Mouse (Mus musculus) urinary bladder, adult 2 months (tissue): ENCODE measurements around the gene Ndufaf8. TPM values are rescaled to one million over a fixed set of nuclear protein-coding genes. Genes with fewer than 3 reads are reported as not detected.

Experiments
- DNase-seq: peaks from one replicate; pipeline ENCODE4 v3.0.0; 2022; ENCODE audit warnings: low spot score
- polyA plus RNA-seq: library from polyadenylated mRNA; depleted of rRNA; stranded (reverse); fragments of >200 nt; gene quantifications from 2 replicates; pipeline ENCODE4 v1.2.3, GENCODE M21; 2012; rRNA removed

Gene Ndufaf8
- polyA plus RNA-seq = 47.2 and 49.0 TPM in 2 replicates

DNA sequence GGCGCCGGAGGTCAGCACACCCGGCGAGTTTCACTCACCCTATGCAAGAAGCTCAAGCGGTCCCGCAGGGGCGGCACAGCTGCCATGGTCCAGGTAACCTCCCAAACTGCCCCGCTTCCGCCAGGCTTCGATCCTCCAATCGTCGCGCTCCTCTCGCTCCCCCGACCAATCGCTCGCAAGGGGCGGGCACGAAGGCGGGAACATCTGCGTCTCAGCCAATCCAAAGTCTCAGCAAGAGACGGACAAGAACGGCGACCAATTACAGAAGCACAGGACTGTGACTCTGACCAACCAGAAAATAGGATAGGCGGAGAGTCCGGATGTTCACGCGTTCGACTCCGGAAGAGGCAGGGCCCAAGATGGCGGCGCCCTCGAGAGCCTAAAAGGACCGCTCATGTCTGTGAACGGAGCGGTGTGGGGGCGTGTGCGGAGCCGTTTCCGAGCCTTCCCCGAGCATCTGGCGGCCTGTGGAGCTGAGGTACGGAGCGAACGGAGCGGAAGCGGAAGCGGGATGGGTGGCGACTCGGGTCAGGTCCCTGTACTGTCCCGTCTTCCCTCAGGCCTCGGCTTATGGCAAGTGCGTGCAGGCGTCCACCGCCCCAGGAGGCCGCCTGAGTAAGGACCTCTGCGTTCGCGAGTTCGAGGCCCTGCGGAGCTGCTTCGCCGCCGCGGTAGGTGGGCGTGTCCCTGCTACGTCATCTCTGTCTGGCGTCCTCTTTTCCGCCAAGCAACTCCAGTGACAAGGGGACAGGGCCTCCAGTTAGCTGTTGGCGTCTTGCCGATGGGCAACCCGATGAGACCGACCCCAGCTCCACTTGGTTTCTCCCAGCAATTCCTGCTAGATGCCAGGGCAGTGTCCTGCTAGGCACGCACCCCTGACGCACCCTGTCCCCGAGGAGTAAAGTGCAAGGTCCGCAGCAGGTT is at the start of gene Ndufaf8, which contains the start of gene Tepsin:
TSS of gene Ndufaf8 (plus strand) at position 341 of the 924 bp plus-strand sequence.
TSS of gene Tepsin (minus strand) at position 144 of the 924 bp plus-strand sequence.
- peak; percentile 99 for DNase-seq

DNA sequence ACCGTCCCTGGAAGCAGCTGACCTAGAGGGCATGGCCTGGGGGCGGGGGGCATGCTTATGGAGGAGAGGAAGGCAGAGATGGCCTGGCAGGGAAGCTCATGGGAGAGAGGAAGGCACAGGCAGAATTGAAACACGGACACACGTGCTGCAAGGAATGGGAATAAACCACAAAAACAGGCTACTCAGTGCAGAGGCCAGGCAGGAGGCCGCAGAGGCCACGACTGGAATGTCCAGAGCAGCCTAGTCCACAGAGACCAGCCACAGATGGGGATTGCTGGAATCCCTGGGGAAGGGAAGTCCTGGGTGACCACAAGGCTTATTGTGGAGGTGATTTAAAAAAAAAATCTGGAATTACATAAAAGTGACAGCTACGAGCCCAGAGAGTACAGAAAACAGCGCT is 49.7 kb upstream of the Ndufaf8 start:
- no peak for DNase-seq

DNA sequence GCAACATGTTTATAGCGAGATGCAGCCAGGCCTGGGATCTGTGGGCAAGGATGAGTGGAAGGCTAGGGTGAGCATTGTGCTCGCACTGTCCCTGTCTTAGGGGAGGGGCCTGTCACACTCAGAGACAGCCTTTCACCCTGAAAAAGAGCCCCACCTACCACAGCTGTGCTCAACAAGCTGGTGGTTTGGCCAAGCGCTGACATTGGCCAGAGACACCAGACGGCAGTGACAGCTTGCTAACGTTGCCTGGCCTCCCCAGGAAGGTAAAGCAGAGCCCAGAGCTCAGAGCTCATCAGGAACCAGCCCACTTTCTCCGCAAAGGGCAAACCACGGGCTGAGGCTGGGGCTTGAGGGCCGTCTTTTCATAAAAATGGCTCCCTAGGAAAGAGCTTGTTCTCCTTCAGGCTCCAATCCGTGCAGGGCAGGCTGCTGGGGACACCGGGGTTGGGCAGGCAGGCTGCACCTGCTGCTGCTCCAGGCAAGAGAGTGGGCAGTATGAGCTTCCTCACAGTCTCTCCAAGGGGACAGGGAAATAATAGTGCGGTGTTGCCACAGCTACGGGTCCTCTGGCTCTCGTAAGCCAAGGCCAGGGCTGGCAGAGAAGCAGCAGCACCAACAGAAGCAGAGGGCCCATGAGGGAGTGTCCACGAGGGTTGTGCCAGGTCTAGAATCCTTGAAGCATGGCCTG is 47.5 kb upstream of the Ndufaf8 start:
- DNase-seq = no peak

DNA sequence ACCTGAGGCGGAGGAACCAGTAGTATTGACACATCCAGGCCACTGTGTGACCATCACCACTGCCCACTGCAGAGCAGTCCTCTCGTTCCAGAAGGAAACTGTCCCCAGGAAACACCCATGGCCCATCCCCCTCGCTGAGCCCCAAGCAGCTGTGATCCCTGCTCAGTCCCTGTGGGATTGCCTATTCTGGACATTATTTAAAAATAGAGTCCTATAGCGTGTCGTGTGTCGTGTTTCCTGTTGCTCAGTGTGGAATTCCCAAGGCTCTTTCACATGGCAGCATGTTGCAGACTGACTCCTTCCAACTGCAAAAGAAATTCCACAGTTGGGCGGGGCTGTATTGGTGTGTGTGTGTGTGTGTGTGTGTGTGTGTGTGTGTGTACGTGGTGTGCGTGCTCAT is 46.5 kb upstream of the Ndufaf8 start:
- DNase-seq = no peak

DNA sequence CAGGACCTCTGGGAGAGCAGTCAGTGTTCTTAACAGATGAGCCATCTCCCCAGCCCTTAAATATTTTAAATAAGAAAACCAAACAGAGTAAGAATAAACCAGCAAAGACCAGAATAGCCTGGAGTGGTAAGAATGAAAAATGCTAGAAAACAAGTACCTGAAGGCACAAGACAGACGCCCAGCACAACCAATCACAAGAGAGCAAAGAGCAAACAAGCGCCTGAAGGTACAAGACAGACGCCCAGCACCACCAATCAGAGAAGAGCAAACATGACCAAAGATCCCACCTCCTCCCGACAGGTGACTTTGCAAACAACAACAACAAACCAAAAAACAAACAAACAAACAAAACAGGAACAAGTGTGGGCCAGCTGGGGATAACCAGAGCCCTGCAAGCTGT is 44.9 kb upstream of the Ndufaf8 start:
- DNase-seq = no peak

DNA sequence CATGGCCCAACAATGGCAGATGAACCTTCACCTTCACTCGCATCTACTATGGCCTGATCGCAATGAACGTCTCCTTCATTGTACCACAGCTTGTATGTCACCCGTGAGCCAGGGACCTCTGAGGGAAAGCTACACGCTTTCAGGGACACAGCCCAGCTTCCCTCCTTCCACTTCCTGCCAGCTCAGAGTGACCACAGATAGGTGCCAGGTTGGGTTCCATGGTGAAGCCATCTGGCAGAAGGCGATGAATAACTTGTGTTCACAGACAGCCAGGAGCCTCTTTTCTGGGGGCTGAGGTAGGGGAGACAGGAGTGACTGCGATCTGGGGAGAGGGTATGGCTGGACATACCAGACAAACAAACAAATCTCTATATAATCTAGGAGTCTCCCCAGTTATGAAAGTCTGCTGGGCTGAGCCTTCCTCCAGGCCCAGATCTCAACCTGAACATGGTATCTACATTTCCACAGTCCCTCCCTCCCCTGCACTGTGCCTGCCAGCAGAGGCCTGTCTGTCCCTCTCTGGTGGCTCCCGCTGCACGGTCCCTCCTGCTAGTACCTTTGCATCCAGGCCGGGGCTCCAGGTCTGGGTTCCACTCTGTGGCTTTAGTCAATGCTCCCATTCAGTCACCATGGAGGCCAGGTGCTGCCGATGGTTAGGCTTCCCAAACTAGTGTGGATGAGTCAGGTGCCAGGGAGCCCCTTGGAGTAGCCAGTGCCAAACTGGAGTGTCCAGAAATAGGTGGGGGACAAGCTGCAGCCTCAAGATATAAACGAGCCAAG is 42.6 kb upstream of the Ndufaf8 start:
- no peak for DNase-seq

DNA sequence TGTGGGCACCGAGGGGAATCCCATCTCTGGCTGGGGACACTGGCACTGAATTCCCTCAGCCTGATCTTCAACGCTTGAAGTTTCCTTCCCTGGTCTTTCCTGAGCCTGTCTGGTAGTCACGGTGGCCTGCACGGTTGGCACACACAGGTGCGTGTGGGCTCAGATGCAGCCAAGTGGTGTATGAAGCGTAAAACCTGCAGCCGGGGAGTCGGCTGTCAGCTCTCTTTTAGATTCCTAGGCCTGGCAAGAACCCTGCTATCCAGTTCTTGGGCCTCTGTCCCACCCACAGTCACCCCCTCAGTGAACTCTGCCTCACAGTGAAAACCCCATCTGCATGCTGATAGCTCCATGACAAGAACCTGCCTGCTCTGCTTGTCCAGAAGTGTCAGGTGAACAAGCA is 38.1 kb upstream of the Ndufaf8 start:
- DNase-seq = no peak

DNA sequence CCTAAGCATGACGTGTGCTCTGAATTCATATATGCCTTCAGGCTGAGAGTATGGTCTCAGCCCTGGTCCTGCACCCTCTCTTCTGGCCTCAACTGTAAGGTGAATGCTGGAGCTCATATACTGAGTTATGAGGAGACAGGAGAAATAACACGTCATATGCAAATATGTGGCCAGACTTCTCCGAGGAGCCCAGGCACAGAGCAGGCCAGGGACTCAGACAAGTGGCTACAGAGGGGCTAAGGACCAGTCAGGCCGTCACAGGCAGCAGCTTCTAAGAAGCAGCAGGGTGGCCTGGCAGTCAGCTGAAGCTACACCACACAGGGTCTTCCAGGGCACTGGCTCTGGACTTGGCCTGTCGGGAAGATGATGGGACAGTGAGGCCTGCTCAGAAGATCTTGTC is 35.4 kb upstream of the Ndufaf8 start:
- no peak for DNase-seq

DNA sequence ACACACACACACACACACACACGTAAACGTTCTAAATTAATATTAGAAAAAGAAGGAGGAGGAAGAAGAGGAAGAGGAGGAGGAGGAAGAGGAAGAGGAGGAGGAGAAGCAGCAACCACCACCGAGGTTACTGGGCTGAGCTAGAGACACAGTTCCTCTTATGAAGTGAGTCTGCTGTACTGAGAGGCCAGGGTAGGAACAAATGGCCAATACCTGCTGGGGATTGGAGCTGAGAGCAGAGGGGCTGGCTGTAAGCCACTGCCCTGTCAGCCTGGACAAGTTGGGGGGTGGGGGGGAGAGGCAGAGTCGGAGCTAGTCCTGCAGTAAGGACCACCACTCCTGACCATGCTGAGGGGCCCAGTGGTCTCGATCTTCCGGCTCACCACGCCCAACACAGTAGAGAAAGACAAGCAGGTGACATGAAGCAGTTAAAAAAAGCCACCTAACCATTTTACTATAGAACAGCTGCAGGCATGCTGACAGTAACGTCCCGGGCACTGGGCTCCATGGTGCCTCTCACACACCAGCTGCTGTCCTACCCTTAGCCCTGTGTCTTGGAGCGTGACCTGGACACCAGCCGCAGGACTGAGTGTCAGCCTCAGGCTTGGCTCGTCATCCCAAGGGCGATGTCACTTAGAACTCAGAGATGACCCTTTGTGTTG is 34.6 kb upstream of the Ndufaf8 start:
- DNase-seq = no peak

DNA sequence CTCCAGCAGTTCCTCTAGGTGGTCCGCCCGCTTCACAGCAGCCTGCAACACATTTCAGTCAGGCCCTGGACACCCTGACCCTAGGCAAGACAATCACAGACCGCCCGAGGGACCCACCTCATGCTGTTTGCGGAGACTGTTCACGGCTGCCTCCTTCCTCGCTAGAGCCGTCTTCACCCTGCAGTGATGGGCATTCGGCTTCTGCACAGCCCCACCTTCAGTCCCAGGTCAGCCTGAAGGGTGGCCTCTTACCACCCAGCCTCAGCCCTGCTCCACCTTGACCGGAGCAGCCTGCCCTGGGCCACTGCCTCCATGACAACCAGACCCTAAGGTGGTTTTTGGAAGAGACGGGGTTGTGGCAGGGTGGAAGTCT is 34.1 kb upstream of the Ndufaf8 start:
- DNase-seq = no peak

DNA sequence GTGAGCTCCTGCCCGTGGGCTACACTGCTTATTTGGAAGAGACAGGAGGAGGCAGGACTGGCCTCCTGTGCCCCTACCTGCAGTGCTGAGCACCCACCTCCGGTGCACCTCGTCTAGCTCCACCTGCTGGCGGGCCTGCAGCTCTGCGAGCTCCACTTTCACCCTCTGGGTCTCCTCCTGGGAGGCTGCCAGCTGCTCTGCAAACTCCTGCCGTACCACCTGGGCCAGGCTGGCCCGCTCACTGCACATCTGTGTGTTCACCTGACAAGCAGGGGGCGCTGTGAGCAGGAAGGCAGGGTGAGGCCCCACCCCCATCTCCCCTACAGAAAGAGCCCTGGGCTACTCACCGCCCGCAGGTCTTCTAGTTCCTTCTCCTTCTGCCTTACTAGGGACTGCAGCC is 33.4 kb upstream of the Ndufaf8 start:
- DNase-seq = no peak

DNA sequence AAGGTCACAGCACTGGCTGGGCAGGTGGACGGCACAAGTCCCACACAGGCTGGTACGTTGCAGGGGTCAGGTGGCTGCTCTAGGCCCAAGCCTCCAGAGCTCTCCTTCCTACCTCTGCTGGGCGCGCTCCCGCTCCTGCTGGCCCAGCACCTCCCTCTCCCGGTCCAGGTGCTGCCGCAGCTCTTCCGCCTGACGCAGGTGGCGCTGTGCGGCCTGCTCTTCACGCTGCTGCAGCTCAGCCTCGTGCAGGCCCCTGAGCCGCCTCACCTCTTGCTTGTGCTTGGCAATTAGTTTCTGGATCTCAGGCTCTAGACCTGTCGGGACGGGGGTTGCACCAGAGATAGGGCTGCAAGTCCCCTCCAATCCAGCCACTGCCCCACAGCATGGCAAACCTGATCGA is 30.9 kb upstream of the Ndufaf8 start:
- no peak for DNase-seq

DNA sequence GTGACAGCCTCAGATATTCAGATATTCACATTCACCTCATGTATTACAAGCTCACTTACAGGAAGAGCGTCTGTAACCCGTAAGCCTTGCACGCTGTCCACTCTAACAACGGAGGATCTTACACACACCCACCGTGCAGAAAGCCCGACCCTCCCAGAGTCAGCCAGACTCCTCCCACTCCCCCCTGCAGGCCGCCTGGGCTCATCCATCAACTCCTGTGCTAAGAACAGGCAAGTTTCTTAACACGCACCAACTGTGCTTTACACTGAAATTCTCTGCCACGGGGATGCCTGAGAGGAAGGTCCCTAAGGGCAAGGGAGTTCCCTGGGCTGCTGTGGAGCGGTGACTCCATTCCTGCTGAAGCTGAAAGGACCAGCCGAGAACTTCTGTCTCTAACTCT is 29.5 kb upstream of the Ndufaf8 start:
- DNase-seq = no peak

DNA sequence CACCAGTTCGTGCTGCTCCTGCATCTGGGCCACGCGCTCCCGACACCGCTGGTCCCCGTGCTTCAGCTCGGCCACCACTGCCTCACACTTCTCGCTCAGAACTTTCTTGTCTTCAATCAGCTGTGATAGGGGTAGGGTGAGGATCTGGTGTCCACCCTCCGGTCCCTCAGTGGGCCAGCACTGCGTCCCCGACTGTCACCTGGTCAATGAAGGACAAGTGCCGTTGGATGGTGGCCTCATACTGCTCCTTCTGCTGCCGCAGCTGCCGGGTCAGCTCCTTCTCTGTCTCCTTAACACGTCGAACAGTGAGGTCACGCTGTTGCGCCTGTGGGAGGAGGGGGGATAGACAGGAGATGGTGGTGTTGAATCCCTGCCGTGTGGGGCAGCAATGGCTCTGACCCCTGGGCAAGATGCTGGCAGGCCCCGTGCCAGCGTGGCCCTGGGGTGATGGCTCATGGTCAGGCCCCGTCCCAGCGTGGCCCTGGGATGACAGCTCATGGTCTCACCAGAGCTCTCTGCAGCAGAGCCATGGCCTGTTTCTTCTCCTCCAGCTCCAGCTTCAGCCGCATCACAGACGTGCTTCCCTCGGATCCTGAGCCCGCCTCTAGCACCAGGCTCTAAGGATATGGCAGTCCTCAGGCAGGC is 28.3 kb upstream of the Ndufaf8 start:
- no peak for DNase-seq

DNA sequence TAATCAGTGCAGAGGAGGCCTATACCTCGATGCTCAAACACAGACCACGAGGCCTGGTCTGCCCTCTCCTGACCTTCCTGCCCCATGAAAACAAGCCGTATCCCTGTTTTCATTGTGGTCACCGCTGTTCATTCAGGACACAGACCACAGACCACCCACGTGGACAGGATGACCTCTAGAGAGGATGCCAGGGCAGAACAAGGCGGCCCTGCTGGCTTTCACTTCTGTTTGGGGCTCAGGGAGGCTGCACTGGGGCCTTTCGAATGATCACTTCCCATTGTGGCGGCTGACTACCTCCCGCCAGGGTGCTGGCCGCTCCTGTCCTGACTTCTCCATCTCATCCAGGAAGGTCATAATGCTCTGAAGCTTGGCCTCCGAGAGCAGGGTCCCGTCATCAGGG is 27.7 kb upstream of the Ndufaf8 start:
- no peak for DNase-seq

DNA sequence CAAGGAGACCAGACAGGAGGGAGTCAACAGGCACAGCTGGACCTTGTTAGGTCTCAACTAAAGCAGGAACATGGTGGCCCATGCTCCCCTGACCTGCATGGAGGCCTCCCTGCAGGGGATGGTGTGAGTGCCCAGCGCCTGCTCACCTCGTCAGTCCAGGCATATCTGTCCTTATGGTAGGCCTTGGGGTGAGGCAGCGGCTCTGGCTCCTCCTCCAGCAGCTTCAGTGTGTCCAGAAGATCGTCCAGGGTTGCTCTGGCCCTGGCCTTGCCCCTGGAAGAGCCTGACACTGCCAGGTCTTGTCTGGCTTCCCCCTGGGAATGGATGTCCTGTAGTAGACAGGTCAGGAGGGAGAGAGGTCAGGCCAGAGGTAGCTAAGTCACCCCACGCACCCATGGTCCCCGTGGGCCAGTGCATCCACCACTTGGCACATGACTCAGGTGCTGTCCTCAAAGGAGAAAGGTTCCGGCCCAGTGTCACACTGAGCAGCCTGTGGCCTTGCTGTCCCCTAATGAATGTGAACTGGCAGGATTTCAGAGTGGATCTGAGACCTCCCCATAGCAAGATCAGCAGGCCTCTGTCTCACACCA is 26.9 kb upstream of the Ndufaf8 start:
- no peak for DNase-seq

DNA sequence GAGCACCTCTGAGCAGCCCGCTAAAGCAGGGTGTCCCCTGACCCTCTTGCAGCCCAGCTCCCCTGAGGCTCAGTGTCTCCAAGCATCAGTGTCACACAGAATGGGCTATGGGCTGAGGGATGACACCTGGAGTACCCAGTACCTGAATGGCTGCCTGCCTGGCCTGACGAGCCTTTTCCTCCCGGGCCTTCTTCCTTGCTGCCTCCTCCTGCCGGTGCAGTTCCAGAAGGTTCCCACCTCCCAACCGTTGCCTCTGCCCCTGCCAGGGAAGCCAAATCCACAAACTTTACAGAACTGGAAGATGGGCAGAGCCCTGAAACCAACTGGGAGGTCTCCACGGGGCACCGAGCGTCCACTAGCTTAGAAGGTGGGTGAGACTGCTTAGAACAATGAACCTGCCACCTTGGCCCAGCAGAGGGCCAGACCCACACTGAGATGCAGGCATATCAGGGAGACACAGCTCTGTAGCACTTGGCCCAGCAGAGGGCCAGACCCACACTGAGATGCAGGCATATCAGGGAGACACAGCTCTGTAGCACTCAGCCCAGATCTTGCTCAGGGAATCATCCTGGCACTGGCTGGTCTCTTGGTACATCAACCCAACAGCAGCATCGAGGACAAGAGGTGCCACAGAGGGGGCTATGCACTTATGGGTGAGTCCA is 25.6 kb upstream of the Ndufaf8 start:
- DNase-seq = no peak

DNA sequence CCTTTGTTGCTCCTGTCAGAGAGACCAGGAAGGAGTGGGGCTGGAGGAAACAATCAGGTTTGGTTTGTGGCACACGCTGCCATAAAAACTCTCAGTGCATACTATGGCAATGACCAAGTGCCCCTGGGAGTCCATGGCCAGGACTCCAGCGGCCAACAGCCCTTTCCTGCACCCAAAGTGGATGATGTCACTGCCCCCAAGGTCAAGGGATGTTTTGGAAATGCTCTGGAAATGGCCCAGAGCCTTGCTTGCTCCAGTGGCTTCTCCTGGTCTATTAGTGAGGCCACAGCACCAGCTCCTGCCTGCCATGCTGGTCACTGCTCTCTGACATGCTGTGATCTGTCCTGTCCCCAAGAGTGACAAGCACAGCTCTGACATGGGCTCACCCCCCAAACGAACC is 22.5 kb upstream of the Ndufaf8 start:
- no peak for DNase-seq

DNA sequence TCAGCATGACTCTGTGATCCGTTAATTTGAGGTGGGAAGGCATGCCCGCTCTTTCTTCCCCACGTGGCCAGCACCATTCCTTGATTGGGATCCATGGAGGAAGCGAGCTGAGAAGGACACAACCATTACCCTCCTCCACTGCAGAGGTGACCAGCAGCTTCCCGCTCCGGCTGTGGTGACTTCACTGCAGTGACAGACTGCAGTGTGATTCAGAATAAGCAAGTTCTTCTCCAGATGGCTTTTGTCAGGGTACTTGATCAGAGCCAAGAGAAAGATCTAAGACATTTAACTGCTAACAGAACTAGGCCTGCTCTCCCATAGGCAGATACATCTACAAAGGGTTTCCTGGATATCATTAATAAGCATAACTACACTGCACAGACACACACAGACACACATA is 18.4 kb upstream of the Ndufaf8 start:
- no peak for DNase-seq

DNA sequence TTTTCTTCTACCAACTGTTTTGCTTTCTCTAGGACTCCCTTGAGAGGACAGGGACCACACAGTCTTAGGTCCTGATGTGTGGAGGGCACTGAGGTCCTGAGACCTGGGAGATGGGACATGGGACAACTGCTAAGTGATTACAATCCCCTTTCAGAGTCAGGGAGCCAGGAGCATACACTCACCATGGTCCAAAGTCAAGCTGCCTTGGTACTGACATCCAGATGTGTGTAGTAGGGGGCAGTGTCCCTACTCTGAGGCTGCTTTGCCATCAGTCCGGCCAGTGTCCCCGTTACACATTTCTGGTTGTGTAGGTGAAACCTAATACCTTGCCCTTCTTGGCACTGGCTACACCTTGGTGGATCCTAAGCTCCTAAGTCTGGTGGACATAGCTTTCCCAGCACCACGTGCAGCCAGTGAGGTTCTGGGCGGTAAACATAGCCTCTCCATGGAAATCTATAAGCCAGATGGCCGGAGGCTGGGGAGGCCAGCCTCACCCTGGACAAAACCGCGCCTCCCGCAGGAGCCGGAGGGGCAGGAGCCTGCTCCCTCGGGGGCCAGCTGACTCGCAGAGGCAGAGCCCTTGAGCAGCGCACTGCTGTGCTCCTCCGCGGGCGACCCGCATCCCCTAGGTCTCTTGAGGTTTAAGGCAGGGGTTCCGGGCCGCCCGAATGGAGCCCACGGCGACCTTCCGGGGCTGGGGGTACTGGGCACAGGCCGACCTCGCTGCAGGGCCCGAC is 12.7 kb upstream of the Ndufaf8 start:
- DNase-seq = peak; percentile 39
